Mouse (Mus musculus) thymus, postnatal 14 days (tissue): ENCODE results near the gene E130114P18Rik.

Experiments
- DNase-seq: peaks from one replicate; pipeline ENCODE4 v3.0.0; 2021

Gene E130114P18Rik

DNA sequence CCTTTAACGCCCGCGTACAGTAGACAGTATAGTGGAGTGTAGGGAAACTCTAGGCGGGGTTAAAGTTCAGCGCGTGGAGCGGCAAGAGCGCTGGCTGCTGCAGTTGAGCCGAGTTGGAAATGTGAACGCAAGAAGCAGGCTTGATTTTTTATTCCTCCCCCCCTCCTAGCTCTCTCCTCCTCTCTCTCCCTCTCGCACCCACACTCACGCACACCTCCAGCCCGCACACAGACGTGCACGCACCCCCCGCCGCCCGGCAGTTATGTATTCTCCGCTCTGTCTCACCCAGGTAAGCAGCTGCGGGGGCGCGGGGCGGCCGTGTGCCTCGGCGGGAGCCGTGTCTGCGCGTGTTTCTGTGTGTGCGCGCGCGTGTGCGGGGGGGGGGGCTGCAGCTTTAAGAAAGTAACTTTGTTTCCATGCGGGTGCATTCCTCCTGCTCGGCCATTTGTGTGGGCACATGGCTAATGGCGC is at the start of gene E130114P18Rik:
Gene E130114P18Rik (minus strand): TSS at position 373 of the 471 bp plus-strand sequence.
- DNase-seq: peak; percentile 44

- no peak for DNase-seq
Observed at GRCm38 (mm10) chr4:97827115-97827514, 49.2 kb upstream of the E130114P18Rik start.

- no peak for DNase-seq
Observed at GRCm38 (mm10) chr4:97825841-97826240, 48.0 kb upstream of the E130114P18Rik start.

GRCm38 (mm10) chr4:97825432-97825831 is 47.6 kb upstream of the E130114P18Rik start:
- no peak for DNase-seq

DNA sequence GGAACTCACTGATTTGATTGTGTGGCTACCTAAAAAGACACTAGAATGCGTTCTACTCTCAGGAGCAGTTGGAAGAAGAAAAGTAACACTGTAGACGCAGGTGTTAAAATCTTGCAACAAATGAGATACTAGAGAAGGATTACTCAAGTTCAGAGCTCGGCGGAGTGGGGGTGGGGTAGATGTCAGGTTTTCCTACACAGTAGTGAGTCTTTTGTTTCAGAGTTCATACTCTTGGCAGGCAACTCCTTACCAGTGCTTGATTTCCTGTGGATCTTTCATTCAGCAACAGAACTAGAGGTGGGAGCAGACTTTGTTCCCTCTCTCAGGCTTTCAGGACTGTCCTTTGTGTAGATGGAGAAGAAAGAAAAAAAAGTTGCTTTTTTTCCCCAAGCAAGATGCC is 46.6 kb upstream of the E130114P18Rik start:
- no peak for DNase-seq

- no peak for DNase-seq
Observed at GRCm38 (mm10) chr4:97823512-97823911, 45.6 kb upstream of the E130114P18Rik start.

- no peak for DNase-seq
Observed at GRCm38 (mm10) chr4:97821556-97822251, 43.8 kb upstream of the E130114P18Rik start.

- DNase-seq: no peak
Observed at GRCm38 (mm10) chr4:97820474-97821259, 42.8 kb upstream of the E130114P18Rik start.

DNA sequence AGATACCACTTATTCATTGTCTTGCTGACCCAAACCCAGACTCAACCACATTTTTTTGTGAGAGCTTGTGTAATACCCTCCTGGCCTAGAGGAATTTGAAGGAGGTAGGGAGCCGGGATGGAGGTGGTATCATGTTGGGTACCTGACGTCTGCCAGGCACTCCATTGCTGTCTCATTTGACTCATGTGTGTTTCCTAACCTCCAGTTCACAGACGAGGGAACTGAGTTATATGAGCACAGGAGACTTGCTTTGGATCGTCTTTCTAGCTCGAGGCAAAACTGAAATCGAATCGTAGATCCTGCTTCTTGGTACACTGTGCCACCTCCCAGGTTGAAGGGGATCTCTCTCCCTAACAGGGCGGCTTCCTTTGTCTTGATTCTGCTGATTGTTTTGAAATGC is 41.2 kb upstream of the E130114P18Rik start:
- no peak for DNase-seq

- DNase-seq: no peak
Observed at GRCm38 (mm10) chr4:97818498-97818897, 40.6 kb upstream of the E130114P18Rik start.

DNA sequence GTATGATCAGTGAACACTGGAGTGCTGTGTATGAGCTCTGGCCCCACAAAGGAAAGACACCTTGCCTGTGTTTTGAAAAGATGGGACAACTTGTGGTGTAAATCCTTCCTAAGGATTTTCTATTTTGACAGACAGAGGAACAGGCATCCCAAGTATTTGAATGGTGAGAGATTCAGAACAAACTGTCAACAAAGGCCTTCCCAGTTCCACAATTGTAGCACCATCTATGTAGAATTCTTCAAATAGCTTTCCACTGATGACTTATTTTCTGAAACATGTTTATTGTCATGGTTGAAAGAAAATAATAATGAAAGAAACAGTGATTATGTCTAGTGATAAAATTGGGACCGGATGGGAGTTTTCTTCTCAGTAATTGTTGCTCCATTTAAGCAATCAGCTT is 39.9 kb upstream of the E130114P18Rik start:
- DNase-seq: no peak

DNA sequence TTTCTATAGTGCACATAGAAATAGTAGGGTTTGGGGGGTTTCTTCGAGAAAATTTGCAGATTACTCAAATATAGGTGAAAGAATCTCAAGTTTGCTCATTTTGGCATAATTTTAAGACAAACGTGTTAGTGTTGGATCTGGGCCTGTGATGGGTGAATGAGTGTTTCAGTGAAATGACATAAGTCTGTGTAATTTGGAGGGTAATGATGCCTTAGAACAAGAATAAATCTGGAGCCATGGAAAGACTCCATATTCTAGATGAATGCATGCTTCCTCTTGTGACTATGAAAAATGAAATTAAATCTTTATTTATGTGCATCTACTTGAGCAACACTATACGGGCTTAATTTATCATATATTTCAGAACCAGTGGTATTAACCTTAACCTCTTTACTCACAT is 38.9 kb upstream of the E130114P18Rik start:
- no peak for DNase-seq

DNA sequence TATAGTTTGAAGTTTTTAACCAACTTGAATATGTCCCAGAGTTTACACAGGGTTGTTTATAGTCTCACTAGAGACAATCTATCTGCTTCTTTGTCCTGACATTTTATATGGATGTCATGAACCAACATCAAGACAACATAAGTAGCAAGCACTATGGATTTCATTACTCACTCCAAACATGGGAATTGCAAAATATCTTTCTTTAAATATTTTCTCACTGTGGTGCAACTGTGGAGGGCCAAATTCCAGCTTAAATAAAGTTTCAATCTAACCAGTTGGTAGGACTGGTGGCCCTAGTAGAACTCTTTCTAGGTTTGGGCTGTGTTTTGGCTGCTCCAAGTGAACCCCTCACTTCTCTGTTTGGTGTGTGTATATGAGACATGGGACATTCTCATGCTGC is 38.1 kb upstream of the E130114P18Rik start:
- no peak for DNase-seq

DNA sequence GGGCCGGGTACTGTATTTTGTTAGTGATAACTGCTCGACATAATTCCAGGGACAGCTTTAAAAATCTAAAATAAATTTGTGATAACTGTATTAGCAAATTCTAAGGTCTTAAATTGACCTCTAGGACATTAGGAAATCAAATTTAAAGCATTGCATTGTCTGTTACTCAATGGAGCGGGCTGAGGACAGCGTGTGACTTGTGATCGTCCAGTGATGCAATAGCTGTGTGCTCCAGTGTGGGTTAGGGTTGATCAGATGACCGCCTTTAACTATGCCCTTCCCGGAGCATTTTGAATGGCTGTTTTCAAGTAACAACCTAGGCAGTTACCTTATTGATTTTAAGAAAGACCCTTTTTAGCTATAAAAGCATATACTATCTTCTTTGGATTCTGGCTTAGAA is 36.6 kb upstream of the E130114P18Rik start:
- DNase-seq: no peak

- no peak for DNase-seq
Observed at GRCm38 (mm10) chr4:97813996-97814395, 36.1 kb upstream of the E130114P18Rik start.

DNA sequence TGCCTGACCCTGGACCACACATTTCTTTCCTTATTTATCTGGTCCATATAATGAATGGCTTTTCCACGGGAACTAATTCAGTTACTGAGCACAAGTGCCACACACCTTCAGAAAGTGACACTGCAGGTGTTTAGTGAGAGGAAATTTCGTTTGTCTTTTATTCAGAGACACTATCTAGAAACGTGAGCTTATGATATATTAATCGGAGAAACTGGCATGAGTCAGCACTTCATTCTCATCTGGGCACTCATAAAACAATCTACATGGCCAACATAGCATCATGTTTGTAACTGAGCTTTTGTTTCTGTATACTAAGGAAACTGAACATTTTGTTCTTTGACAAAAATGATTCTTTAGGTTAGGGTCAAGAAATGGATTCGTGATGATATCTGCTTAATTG is 35.2 kb upstream of the E130114P18Rik start:
- no peak for DNase-seq

DNA sequence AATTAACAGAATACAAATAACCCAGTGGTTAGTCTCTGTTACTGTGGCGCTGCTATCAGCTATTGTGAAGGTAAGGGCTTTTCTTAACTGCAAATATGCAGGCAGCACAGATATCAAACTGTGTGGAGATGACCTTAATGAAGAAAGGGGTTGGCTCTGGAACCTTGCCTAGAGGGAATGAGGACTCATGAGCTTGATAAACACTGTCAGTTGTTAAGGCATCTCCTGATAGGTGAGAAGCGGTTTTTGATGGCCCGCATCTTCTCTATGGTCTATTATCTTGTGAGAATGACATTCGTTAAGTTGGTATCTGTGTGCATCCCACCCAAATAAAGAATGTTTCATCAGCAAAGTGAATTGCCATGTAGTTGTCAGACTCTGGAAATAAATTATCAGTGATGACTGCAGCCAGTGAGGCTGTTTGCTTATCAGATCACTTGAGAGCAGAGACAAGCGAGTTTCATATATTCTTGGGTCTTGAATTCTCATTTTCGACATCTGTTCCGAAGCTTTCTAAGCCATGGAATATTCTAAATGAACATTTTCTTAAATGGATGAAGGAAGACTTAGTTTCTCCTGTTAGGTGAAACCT is 32.6 kb upstream of the E130114P18Rik start:
- no peak for DNase-seq

DNA sequence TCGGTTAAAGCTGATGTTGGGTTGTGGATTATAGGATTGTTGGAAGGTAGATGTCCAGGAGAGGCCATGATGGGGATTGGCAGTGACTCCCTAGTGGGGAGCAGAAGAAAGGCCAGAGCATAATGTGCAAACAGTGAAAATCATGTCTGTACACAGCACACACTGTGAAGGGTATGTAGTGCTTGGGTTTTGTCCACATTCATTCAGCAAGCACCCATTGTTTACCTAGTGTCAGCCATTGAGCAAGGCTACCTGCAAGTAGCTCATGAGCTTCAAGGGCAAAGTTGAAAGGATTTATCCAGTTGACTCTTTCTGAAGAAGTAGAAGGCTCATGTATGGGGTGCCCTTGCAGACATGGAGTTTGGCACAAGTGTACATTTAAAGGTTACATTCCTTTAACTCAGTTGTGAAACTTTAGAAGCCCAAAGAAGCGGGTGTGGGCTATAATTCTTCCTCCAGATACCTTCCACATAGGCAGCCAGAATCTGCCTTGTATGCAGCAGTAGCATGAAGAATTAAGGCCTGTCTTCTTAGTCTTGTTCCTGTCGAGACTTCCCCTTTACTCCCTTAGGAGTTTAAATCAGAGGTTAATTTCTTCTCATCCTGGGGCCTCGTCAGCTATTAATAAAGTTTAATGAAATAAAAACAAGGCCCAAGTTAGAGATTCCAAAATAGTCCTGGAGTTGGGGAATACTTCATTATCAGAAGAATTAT is 31.9 kb upstream of the E130114P18Rik start:
- DNase-seq: no peak

GRCm38 (mm10) chr4:97808885-97809284 is 31.0 kb upstream of the E130114P18Rik start:
- DNase-seq: no peak

GRCm38 (mm10) chr4:97806924-97807323 is 29.0 kb upstream of the E130114P18Rik start:
- no peak for DNase-seq

GRCm38 (mm10) chr4:97805896-97806808 is 28.3 kb upstream of the E130114P18Rik start:
- no peak for DNase-seq

GRCm38 (mm10) chr4:97805255-97805654 is 27.4 kb upstream of the E130114P18Rik start:
- DNase-seq: no peak
